Mouse (Mus musculus) gastrocnemius, adult 2 months (tissue): ENCODE data around the gene Gadd45gip1. TPM values are rescaled to one million over a fixed set of nuclear protein-coding genes. Genes with fewer than 3 reads are reported as not detected.

ENCODE experiments used
- DNase-seq: peaks from one replicate; pipeline ENCODE4 v3.0.0; 2022
- H3K27ac ChIP-seq: fragments of 200-600 bp; 2 replicates; pipeline ENCODE4 v1.8.1; 2022; ENCODE audit warnings: mild to moderate bottlenecking
- H3K4me3 ChIP-seq: fragments of 200-600 bp; 2 replicates; pipeline ENCODE4 v1.8.1; 2022; ENCODE audit warnings: mild to moderate bottlenecking, moderate library complexity
- CTCF ChIP-seq: fragments of 200-600 bp; IDR thresholded peaks from 2 replicates; pipeline ENCODE4 v1.8.1; 2022; ENCODE audit warnings: antibody characterized with exemption, mild to moderate bottlenecking, moderate library complexity
- intact Hi-C: fragments of 180-260 bp; cut with DNase I; formaldehyde crosslinking; loops from one replicate; pipeline ENCODE4 v1.15.1; 2025
- total RNA-seq, 2 experiments: library from RNA; stranded (reverse); gene quantifications; 2 replicates each; pipeline ENCODE4 v1.2.3; 2021

The Gadd45gip1 gene
- total RNA-seq, 2 experiments from 2014 or later, result 16.2 to 30.4 TPM

- peak; percentile 93 for DNase-seq
- Histone ChIP-seq H3K4me3 (peak overlapping the region; percentile 60), H3K27ac (peak overlapping the region; percentile 96)
- no peak for TF ChIP-seq CTCF
- intact Hi-C loops, result loop anchor here (1.0 kb wide), 1 partner anchor 14 kb away; no protein-coding TSS in a partner anchor
Observed at GRCm38 (mm10) chr8:84788896-84789295, 42.4 kb upstream of the Gadd45gip1 start.

GRCm38 (mm10) chr8:84789345-84789744 lies 42.0 kb upstream of the Gadd45gip1 start:
- no peak for TF ChIP-seq CTCF
- no peak for DNase-seq
- intact Hi-C loops, result loop anchor here (1.0 kb wide), 1 partner anchor 14 kb away; no protein-coding TSS in a partner anchor
- peak overlapping the region; percentile 60 for H3K4me3 ChIP-seq
- peak overlapping the region; percentile 96 for H3K27ac ChIP-seq

- intact Hi-C loops, result loop anchor here (1.0 kb wide), 1 partner anchor 15 kb away; no protein-coding TSS in a partner anchor
- peak overlapping the region; percentile 60 for H3K4me3 ChIP-seq
- DNase-seq, result peak; percentile 93
- no peak for TF ChIP-seq CTCF
- peak overlapping the region; percentile 96 for H3K27ac ChIP-seq
Observed at GRCm38 (mm10) chr8:84789855-84790486, 41.4 kb upstream of the Gadd45gip1 start.

GRCm38 (mm10) chr8:84790537-84790936 lies 40.8 kb upstream of the Gadd45gip1 start:
- intact Hi-C loops, result no loop called here
- DNase-seq, result peak; percentile 62
- peak overlapping the region; percentile 96 for H3K27ac ChIP-seq
- TF ChIP-seq CTCF, result no peak
- peak overlapping the region; percentile 60 for H3K4me3 ChIP-seq

GRCm38 (mm10) chr8:84792429-84792947 lies 38.8 kb upstream of the Gadd45gip1 start:
- peak; percentile 44 for DNase-seq
- intact Hi-C loops, result no loop called here
- Histone ChIP-seq H3K4me3 (peak overlapping the region; percentile 38), H3K27ac (peak overlapping the region; percentile 96)
- no peak for TF ChIP-seq CTCF

GRCm38 (mm10) chr8:84793134-84793533 lies 38.2 kb upstream of the Gadd45gip1 start:
- intact Hi-C loops, result no loop called here
- no peak for DNase-seq
- Histone ChIP-seq H3K27ac (peak overlapping the region; percentile 96), H3K4me3 (peak overlapping the region; percentile 63)
- TF ChIP-seq CTCF, result no peak

- intact Hi-C loops, result no loop called here
- H3K4me3 ChIP-seq, result peak overlapping the region; percentile 63
- TF ChIP-seq CTCF, result no peak
- peak; percentile 86 for DNase-seq
- peak overlapping the region; percentile 96 for H3K27ac ChIP-seq
Observed at GRCm38 (mm10) chr8:84793791-84794485, 37.4 kb upstream of the Gadd45gip1 start.

GRCm38 (mm10) chr8:84794486-84794885 lies 36.8 kb upstream of the Gadd45gip1 start:
- peak overlapping the region; percentile 63 for H3K4me3 ChIP-seq
- intact Hi-C loops, result no loop called here
- peak overlapping the region; percentile 96 for H3K27ac ChIP-seq
- TF ChIP-seq CTCF, result no peak
- DNase-seq, result no peak

- Histone ChIP-seq H3K27ac (peak overlapping the region; percentile 96), H3K4me3 (peak overlapping the region; percentile 91)
- DNase-seq, result peak; percentile 58
- no peak for TF ChIP-seq CTCF
- intact Hi-C loops, result loop anchor here (5.0 kb wide), 1 partner anchor 35 kb away; no protein-coding TSS in a partner anchor
Observed at GRCm38 (mm10) chr8:84797256-84797797, 34.0 kb upstream of the Gadd45gip1 start.

- no peak for TF ChIP-seq CTCF
- Histone ChIP-seq H3K27ac (peak overlapping the region; percentile 96), H3K4me3 (peak overlapping the region; percentile 91)
- no peak for DNase-seq
- intact Hi-C loops, result loop anchor here (2.0 to 5.0 kb wide), 3 partner anchors 23 to 61 kb away; no protein-coding TSS in a partner anchor
Observed at GRCm38 (mm10) chr8:84797971-84798370, 33.4 kb upstream of the Gadd45gip1 start.

- DNase-seq, result no peak
- intact Hi-C loops, result loop anchor here (2.0 to 5.0 kb wide), 3 partner anchors 24 to 62 kb away; no protein-coding TSS in a partner anchor
- peak overlapping the region; percentile 91 for H3K4me3 ChIP-seq
- TF ChIP-seq CTCF, result no peak
- H3K27ac ChIP-seq, result peak overlapping the region; percentile 96
Observed at GRCm38 (mm10) chr8:84798446-84799135, 32.7 kb upstream of the Gadd45gip1 start.
